Mouse (Mus musculus): Measurements from ENCODE around the gene Tada3.
"Not testable (repeated sequence)": the region's sequence is repeated elsewhere in the genome, so short reads cannot be mapped to it uniquely, and the experiment has no call there.

DNA sequence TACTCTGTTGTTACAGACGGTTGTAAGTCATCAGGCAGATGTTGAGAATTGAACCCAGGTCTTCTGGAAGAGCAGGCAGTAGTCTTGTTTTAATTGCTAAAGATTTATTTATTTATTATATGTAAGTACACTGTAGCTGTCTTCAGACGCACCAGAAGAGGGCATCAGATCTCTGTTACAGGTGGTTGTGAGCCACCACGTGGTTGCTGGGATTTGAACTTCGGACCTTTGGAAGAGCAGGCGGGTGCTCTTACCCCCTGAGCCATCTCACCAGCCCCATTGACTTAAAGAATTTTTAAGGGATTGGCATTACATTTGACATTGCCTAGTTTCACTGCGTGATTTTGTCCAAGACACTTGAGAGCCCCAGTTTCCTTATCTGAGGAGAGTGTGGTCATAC is 44.9 kb downstream of the Tada3 start:
- not testable (repeated sequence) for TF ChIP-seq CTCF (IDR thresholded peaks at IDR 0.05; ENCODE audit: control insufficient read depth, insufficient read depth, low read length); POLR2A (IDR thresholded peaks at IDR 0.05; ENCODE audit: borderline replicate concordance, control insufficient read depth, low read depth, low read length)
